Mouse (Mus musculus) cerebellum, adult 2 months (tissue): Measurements from ENCODE around the gene Grik3.

ENCODE experiments used
- CTCF ChIP-seq: fragments of 200-500 bp; IDR thresholded peaks from 2 replicates; pipeline ENCODE4 v1.5.1; 2011; ENCODE audit warnings: low read depth, mild to moderate bottlenecking, control low read depth, low read length, moderate library complexity, borderline replicate concordance; ENCODE audit not compliant: insufficient read depth
- POLR2A ChIP-seq: fragments of 200-500 bp; IDR thresholded peaks from 2 replicates; pipeline ENCODE4 v1.6.1; 2011; ENCODE audit warnings: low read length, control low read depth, borderline replicate concordance; ENCODE audit not compliant: insufficient read depth

GRCm38 (mm10) chr4:125637364-125637763, 146.9 kb downstream of the Grik3 start:
- TF ChIP-seq CTCF (no peak), POLR2A (no peak)
